Mouse (Mus musculus) hindbrain, embryonic 16.5 days (tissue): ENCODE data around the gene Ankrd22. TPM values are rescaled to one million over a fixed set of nuclear protein-coding genes. Genes with fewer than 3 reads are reported as not detected.
"Not testable (repeated sequence)": the region's sequence is repeated elsewhere in the genome, so short reads cannot be mapped to it uniquely, and the experiment has no call there.

Experiments
- ATAC-seq: fragments of 200-750 bp; cut with Nextera tagmentation; 2 replicates; pipeline ENCODE4 v1.8.0; 2017; ENCODE audit warnings: moderate TSS enrichment, moderate library complexity
- H3K27ac ChIP-seq: fragments of 300-500 bp; sonication (generic); 2 replicates; pipeline ENCODE4 v1.5.1; 2014; ENCODE audit warnings: low read depth, mild to moderate bottlenecking, control low read depth, low read length, moderate library complexity
- H3K27me3 ChIP-seq: fragments of 300-500 bp; sonication (generic); replicated peaks from 2 replicates; pipeline ENCODE4 v1.6.1; 2014; ENCODE audit warnings: low read length; ENCODE audit not compliant: control insufficient read depth, insufficient read depth
- H3K36me3 ChIP-seq: fragments of 300-500 bp; sonication (generic); 2 replicates; pipeline ENCODE4 v1.6.1; 2014; ENCODE audit warnings: mild to moderate bottlenecking, low read length, moderate library complexity, mixed read lengths; ENCODE audit not compliant: control insufficient read depth, insufficient read depth
- H3K4me1 ChIP-seq: fragments of 300-500 bp; sonication (generic); 2 replicates; pipeline ENCODE4 v1.6.1; 2014; ENCODE audit warnings: low read depth, low read length; ENCODE audit not compliant: control insufficient read depth, insufficient read depth
- H3K4me2 ChIP-seq: fragments of 300-500 bp; sonication (generic); 2 replicates; pipeline ENCODE4 v1.6.1; 2014; ENCODE audit warnings: mild to moderate bottlenecking, low read length, control low read depth, moderate library complexity
- H3K4me3 ChIP-seq: fragments of 300-500 bp; sonication (generic); 2 replicates; pipeline ENCODE4 v1.5.1; 2014; ENCODE audit warnings: mild to moderate bottlenecking, low read length, control low read depth, moderate library complexity
- H3K9ac ChIP-seq: fragments of 300-500 bp; sonication (generic); 2 replicates; pipeline ENCODE4 v1.6.1; 2014; ENCODE audit warnings: low read depth, mild to moderate bottlenecking, control low read depth, low read length, moderate library complexity
- H3K9me3 ChIP-seq: fragments of 300-500 bp; sonication (generic); 2 replicates; pipeline ENCODE4 v1.6.1; 2014; ENCODE audit warnings: mild to moderate bottlenecking, low read length, moderate library complexity; ENCODE audit not compliant: control insufficient read depth
- WGBS: fragments of 180-500 bp; shearing (Covaris S2); extraction: QIAGEN DNeasy Blood & Tissue Kit; methylation state at CpG from one replicate; pipeline ENCODE4 v1.1.7; 2014; 5-methylcytosine and 5-hydroxymethylcytosine counted together
- polyA plus RNA-seq: library from polyadenylated mRNA; unstranded; fragments of >200 nt; fragmentation: Nextera tagmentation; extraction: Ambion mirVana; gene quantifications from 2 replicates; pipeline ENCODE4 v1.2.1, GENCODE M21; 2015

The Ankrd22 gene
- not detected in 2 replicates for polyA plus RNA-seq

DNA sequence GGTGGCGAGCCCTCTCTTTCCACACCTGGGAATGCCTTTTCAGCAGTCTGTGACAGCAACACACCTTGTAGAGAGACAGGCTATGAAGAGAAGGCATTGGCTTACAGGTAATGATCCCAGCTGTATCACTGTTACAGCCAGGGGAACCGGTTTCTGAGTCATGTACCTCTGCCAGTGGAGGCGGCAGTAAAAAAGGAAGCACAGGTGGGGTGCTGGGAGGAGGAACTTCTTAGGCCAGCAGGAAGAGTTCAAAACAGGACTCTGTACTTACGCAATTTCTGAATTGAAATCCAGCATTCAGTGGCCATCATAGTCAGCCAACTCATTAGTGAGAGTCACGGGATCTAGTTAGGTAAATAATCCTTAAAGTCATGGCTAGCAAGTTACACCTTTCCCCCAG lies at the start of gene Ankrd22:
Gene Ankrd22, minus strand, starts transcription at position 163 of the 400 bp plus-strand sequence.
- Histone ChIP-seq H3K36me3 (no peaks in the 10 kb centered on the region), H3K27me3 (no peaks in the 10 kb centered on the region), H3K4me3 (no peak within 1 kb of the TSS), H3K9ac (no peak within 1 kb of the TSS), H3K27ac (no peak within 1 kb of the TSS), H3K4me2 (no peak within 1 kb of the TSS), H3K4me1 (no peaks in the 10 kb centered on the region), H3K9me3 (no peaks in the 10 kb centered on the region)
- WGBS = 79% methylated on average over 5 of the region's 5 CpGs
- no peak for ATAC-seq

DNA sequence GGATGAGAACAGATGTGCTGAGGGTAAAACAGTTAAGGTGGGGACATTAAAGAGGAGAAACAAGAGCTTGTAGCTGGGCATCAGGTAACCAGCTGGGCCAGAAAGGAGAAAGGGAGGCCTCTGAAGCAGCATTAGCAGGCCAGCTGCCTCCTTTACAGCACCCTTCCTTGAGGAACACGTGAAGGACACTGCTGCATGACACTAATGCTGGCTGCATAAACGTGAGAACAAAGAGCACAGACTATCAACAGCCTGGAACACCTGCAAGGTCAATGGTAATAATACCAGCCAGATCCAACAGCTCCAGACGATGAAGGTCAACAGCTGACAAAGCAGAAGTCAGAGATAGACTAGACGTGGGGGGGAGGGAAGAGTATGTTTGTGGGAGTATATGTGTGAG lies 48.3 kb upstream of the Ankrd22 start:
- WGBS = 57% methylated on average over 4 of the region's 4 CpGs
- Histone ChIP-seq H3K9ac (no peak overlapping the region), H3K9me3 (no peaks in the 10 kb centered on the region), H3K4me1 (peaks cover 5% of the 10 kb centered on the region), H3K4me2 (no peak overlapping the region), H3K36me3 (no peaks in the 10 kb centered on the region), H3K4me3 (no peak overlapping the region), H3K27ac (no peak overlapping the region), H3K27me3 (no peaks in the 10 kb centered on the region)
- no peak for ATAC-seq

DNA sequence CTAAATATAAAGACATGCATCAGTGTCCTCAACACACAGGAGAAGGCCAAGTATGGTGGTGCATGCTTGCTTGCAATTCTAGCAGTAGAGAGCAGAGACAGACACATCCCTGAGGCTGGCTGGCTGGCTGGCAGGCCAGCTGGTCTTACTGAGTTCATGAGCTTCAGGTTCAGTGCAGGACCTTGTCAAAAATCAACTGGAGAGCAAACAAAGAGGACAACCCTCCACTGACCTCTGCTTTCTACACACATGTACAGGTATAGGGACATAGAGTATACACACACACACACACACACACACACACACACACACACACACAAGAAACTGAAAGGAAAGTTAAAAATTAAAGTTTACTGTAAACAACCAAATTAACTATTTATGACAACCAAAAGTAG lies 47.4 kb upstream of the Ankrd22 start:
- H3K4me2 ChIP-seq = no peak overlapping the region
- no peak overlapping the region for H3K27ac ChIP-seq
- ATAC-seq = no peak

DNA sequence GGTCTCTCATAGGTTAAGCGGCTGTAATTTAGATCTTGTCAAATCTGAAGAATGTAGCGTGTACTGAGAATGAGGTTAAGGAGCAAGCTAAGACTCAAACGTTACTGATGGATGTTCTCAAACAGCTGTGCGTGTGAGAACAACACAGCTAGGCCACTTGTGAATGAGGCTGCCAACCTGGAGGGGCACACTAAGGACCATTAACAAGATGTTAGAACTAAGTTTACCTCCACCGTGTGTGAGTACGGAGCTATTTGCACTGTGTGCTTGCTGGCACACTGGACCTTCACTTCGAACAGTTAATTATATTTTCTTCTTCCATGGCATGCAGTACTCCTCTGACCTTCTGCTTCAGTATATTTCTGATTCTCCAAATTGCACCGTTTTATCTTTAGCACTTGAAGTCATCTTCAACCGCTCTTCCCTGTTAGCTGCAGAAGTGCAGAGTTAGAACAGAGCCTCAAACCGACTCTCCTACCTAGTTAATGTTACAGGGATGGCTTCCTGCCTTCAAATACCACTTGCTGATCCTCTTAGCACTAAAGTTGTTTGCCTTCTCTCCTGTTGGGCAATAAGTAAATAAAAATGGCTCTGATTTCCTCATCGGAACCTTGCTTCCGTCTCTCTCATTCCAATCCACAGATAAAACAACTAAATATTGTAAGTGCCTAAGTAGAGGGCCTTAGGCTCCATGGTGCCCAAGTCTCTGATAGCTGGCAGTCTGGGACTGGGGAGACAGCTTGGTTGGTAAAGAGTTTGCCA lies 46.8 kb upstream of the Ankrd22 start:
- ATAC-seq = no peak
- Histone ChIP-seq H3K4me3 (no peak overlapping the region), H3K4me1 (peaks cover 5% of the 10 kb centered on the region), H3K9me3 (no peaks in the 10 kb centered on the region), H3K36me3 (no peaks in the 10 kb centered on the region), H3K27me3 (no peaks in the 10 kb centered on the region), H3K9ac (no peak overlapping the region), H3K4me2 (no peak overlapping the region), H3K27ac (no peak overlapping the region)
- 90% methylated on average over 12 of the region's 12 CpGs for WGBS

More for the DNA sequence above, 47.4 kb upstream of the Ankrd22 start:
- no peaks in the 10 kb centered on the region for H3K9me3 ChIP-seq
- H3K9ac ChIP-seq = no peak overlapping the region
- peaks cover 5% of the 10 kb centered on the region for H3K4me1 ChIP-seq
- H3K36me3 ChIP-seq = no peaks in the 10 kb centered on the region
- H3K27me3 ChIP-seq = no peaks in the 10 kb centered on the region
- H3K4me3 ChIP-seq = no peak overlapping the region

DNA sequence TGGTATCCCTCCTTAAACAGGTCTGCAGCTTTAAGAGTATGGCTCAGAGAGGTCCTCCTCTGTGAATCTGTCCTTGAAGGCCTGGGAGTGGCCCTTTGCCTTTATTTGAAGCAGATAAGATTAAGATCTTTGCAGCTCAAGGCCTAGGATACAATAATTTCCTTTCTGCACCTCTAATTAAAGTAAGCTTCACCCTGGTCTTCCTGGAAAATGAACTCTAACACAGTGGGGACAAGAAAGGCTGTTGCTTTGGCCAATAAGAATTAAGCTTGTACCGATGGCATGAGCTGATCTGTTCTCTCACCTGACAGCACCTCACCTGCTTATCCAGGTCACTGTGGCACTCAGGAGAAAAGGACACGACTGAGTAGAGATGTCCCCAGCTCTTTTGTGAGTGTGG lies 45.0 kb upstream of the Ankrd22 start:
- Histone ChIP-seq H3K4me2 (no peak overlapping the region), H3K9ac (no peak overlapping the region), H3K27ac (no peak overlapping the region), H3K27me3 (no peaks in the 10 kb centered on the region), H3K9me3 (no peaks in the 10 kb centered on the region), H3K36me3 (no peaks in the 10 kb centered on the region), H3K4me1 (no peaks in the 10 kb centered on the region), H3K4me3 (no peak overlapping the region)
- no peak for ATAC-seq
- 65% methylated on average over 2 of the region's 2 CpGs for WGBS

DNA sequence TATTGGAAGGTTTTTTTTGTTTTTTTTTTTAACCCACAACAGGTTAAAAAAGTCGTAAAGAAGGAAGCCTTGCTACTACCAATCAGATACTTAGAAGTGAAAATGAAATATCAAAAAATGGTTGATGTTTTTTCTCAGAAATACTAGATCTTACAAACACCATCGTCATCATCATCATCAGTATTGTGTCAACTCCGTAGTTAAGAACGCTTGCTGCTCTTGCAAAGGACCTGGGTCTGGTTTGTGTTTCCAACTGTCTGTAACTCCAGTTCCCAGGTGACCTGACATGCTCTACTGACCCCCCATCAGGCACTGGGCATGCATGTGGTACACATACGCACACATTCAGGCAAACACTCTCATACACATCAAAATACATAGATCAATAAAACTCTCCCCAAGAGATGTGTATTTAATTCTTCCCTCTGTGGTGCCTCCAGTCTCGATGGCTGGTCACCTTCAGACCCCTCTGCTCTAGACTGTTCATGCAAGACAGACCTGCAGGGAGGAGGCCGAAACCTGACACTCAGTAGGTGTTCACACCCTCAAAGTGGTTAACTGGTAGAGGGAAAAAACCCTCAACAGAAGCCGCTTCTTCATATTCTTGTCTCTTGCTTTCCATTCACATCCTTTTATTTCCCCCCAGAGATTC lies 44.2 kb upstream of the Ankrd22 start:
- no peak overlapping the region for H3K4me3 ChIP-seq
- H3K4me2 ChIP-seq = no peak overlapping the region
- H3K36me3 ChIP-seq = no peaks in the 10 kb centered on the region
- 83% methylated on average over 8 of the region's 8 CpGs for WGBS
- no peaks in the 10 kb centered on the region for H3K27me3 ChIP-seq
- no peaks in the 10 kb centered on the region for H3K4me1 ChIP-seq
- H3K9ac ChIP-seq = no peak overlapping the region
- no peak for ATAC-seq
- H3K9me3 ChIP-seq = no peaks in the 10 kb centered on the region
- no peak overlapping the region for H3K27ac ChIP-seq

DNA sequence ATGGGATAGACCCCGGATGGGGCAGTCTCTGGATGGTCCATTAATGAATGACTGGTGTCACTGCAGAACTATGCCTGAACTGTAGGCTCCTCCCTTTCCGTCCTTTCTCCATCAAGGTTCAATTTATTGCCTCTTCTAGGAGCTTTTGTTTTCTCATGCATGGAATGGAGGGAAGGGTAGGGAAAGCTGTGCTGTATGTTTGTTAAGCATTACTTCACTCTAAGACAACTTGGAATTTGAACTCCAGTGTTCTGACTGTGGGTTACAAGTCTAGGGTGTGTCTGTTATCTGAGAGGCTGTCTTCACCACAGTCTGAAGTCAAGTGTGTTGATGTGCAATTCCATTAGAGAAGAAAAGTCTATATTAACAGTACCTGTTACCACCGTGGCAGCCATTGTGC lies 43.2 kb upstream of the Ankrd22 start:
- no peaks in the 10 kb centered on the region for H3K4me1 ChIP-seq
- ATAC-seq = no peak
- 84% methylated on average over 3 of the region's 3 CpGs for WGBS

DNA sequence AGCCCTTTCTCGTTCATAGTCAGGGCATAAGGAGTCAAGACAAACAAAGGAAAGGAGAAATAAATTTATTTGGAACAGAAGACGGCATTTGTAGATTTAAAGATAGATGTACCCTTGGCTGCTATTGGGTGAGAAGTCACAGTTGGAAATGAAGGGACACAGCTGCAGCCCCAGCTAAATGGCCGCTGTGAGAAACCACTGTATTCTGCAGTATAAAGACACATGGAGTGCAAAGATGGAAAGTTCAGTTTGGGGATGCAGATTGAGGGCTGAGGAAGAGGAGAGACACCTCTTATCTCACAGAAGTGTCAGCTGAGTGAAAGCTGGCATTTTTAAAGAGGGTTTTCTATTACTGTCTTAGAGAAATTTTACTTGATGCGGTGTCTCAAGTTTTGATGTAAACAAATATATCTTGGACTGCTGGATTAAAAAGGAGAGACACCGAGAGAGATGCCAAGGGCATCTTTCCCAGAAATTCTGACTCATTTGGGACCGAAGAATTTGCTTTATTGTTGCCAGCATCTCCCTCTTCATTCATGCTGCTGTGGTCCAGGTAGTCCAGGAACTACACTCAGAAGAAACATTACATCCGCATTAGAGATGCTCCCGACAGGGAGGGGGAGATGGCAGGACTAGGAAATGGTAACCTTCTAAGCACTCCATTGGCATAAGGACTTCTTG lies 41.0 kb upstream of the Ankrd22 start:
- no peaks in the 10 kb centered on the region for H3K27me3 ChIP-seq
- no peak overlapping the region for H3K9ac ChIP-seq
- no peaks in the 10 kb centered on the region for H3K36me3 ChIP-seq
- no peaks in the 10 kb centered on the region for H3K4me1 ChIP-seq
- no peak overlapping the region for H3K27ac ChIP-seq
- no peak overlapping the region for H3K4me3 ChIP-seq
- no peaks in the 10 kb centered on the region for H3K9me3 ChIP-seq
- WGBS = 86% methylated on average over 8 of the region's 8 CpGs
- no peak overlapping the region for H3K4me2 ChIP-seq
- ATAC-seq = no peak

More for the DNA sequence above, 43.2 kb upstream of the Ankrd22 start:
- Histone ChIP-seq H3K27ac (no peak overlapping the region), H3K27me3 (no peaks in the 10 kb centered on the region), H3K9ac (no peak overlapping the region), H3K9me3 (no peaks in the 10 kb centered on the region), H3K4me3 (no peak overlapping the region), H3K36me3 (no peaks in the 10 kb centered on the region), H3K4me2 (no peak overlapping the region)

DNA sequence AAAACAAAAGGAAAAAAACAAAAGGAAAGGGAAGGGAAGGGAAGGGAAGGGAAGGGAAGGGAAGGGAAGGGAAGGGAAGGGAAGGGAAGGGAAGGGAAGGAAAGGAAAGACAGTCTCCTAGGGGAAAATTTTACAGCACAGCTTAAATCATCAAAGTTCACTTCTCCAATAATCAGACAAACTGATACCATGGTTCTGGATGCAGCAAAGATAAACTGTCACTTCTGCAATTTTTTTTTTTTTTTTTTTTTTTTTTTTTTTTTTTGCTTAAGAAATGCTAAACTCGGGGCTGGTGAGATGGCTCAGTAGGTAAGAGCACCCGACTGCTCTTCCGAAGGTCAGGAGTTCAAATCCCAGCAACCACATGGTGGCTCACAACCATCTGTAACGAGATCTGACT lies 40.3 kb upstream of the Ankrd22 start:
- not testable (repeated sequence) for H3K36me3 ChIP-seq, H3K27me3 ChIP-seq, H3K9me3 ChIP-seq, H3K4me2 ChIP-seq, H3K4me3 ChIP-seq, H3K4me1 ChIP-seq, ATAC-seq, H3K27ac ChIP-seq, H3K9ac ChIP-seq
- WGBS = 69% methylated on average over 4 of the region's 4 CpGs
